Mouse (Mus musculus) neural tube, embryonic 11.5 days (tissue): ENCODE data around the gene Nipbl. TPM values are rescaled to one million over a fixed set of nuclear protein-coding genes. Genes with fewer than 3 reads are reported as not detected.
"Not testable (repeated sequence)": the region's sequence is repeated elsewhere in the genome, so short reads cannot be mapped to it uniquely, and the experiment has no call there.

Source experiments
- ATAC-seq: fragments of 200-750 bp; cut with Nextera tagmentation; 2 replicates; pipeline ENCODE4 v1.8.0; 2017; ENCODE audit warnings: moderate number of reproducible peaks, mild to moderate bottlenecking, moderate TSS enrichment, moderate library complexity; ENCODE audit not compliant: insufficient read depth, low FRiP score, low TSS enrichment
- DNase-seq: peaks from one replicate; pipeline ENCODE4 v3.0.0-alpha.2; 2015; ENCODE audit warnings: low spot score
- H3K27ac ChIP-seq: fragments of 300-500 bp; sonication (generic); 2 replicates; pipeline ENCODE4 v1.5.1; 2014; ENCODE audit warnings: low read depth, mild to moderate bottlenecking, low read length
- H3K27me3 ChIP-seq: fragments of 300-500 bp; sonication (generic); 2 replicates; pipeline ENCODE4 v1.6.1; 2014; ENCODE audit warnings: mild to moderate bottlenecking, low read length, mixed read lengths; ENCODE audit not compliant: control insufficient read depth, insufficient read depth
- H3K36me3 ChIP-seq: fragments of 300-500 bp; sonication (generic); 2 replicates; pipeline ENCODE4 v1.6.1; 2014; ENCODE audit warnings: mild to moderate bottlenecking, low read length, moderate library complexity, mixed read lengths; ENCODE audit not compliant: control insufficient read depth, insufficient read depth
- H3K4me1 ChIP-seq: fragments of 300-500 bp; sonication (generic); 2 replicates; pipeline ENCODE4 v1.6.1; 2014; ENCODE audit warnings: low read length, mixed read lengths; ENCODE audit not compliant: control insufficient read depth, insufficient read depth
- H3K4me2 ChIP-seq: fragments of 300-500 bp; sonication (generic); 2 replicates; pipeline ENCODE4 v1.6.1; 2014; ENCODE audit warnings: low read depth, mild to moderate bottlenecking, moderate library complexity
- H3K4me3 ChIP-seq: fragments of 300-500 bp; sonication (generic); 2 replicates; pipeline ENCODE4 v1.5.1; 2014; ENCODE audit warnings: low read depth, low read length
- H3K9ac ChIP-seq: fragments of 300-500 bp; sonication (generic); 2 replicates; pipeline ENCODE4 v1.6.1; 2014; ENCODE audit warnings: mild to moderate bottlenecking, low read length
- H3K9me3 ChIP-seq: fragments of 300-500 bp; sonication (generic); 2 replicates; pipeline ENCODE4 v1.6.1; 2016; ENCODE audit warnings: low read length; ENCODE audit not compliant: control insufficient read depth
- WGBS: fragments of 180-500 bp; shearing (Covaris S2); extraction: QIAGEN DNeasy Blood & Tissue Kit; methylation state at CpG from one replicate; pipeline ENCODE4 v1.1.7; 2014; 5-methylcytosine and 5-hydroxymethylcytosine counted together
- polyA plus RNA-seq: library from polyadenylated mRNA; unstranded; fragments of >200 nt; fragmentation: Nextera tagmentation; extraction: Ambion mirVana; gene quantifications from 2 replicates; pipeline ENCODE4 v1.2.1, GENCODE M21; 2014

Nipbl gene
- polyA plus RNA-seq, 1 experiment from 2014 or later, result 24.1 TPM

- 91% methylated on average over 6 of the region's 6 CpGs for WGBS
- H3K4me2 ChIP-seq, result no peak overlapping the region
- H3K27ac ChIP-seq, result no peak overlapping the region
- no peaks in the 10 kb centered on the region for H3K27me3 ChIP-seq
- H3K36me3 ChIP-seq, result peaks cover 8% of the 10 kb centered on the region
- no peaks in the 10 kb centered on the region for H3K4me1 ChIP-seq
- no peak overlapping the region for H3K4me3 ChIP-seq
- ATAC-seq (no peak), DNase-seq (no peak)
- no peaks in the 10 kb centered on the region for H3K9me3 ChIP-seq
- H3K9ac ChIP-seq, result no peak overlapping the region
Measured at GRCm38 (mm10) chr15:8294150-8294549, 150.1 kb downstream of the Nipbl start.

- 97% methylated on average over 14 of the region's 14 CpGs for WGBS
- Histone ChIP-seq H3K4me1 (no peaks in the 10 kb centered on the region), H3K4me3 (no peak overlapping the region), H3K9me3 (no peaks in the 10 kb centered on the region), H3K27ac (no peak overlapping the region), H3K36me3 (peaks cover 7% of the 10 kb centered on the region), H3K27me3 (no peaks in the 10 kb centered on the region), H3K9ac (no peak overlapping the region), H3K4me2 (no peak overlapping the region)
- ATAC-seq (no peak), DNase-seq (no peak)
Measured at GRCm38 (mm10) chr15:8291251-8291650, 153.0 kb downstream of the Nipbl start.

GRCm38 (mm10) chr15:8282155-8282554 is 162.1 kb downstream of the Nipbl start:
- Histone ChIP-seq H3K9ac (no peak overlapping the region), H3K9me3 (no peaks in the 10 kb centered on the region), H3K36me3 (no peaks in the 10 kb centered on the region), H3K27ac (no peak overlapping the region), H3K4me3 (no peak overlapping the region), H3K4me1 (no peaks in the 10 kb centered on the region), H3K4me2 (no peak overlapping the region), H3K27me3 (no peaks in the 10 kb centered on the region)
- 96% methylated on average over 2 of the region's 2 CpGs for WGBS
- DNase-seq, result no peak
- no peak for ATAC-seq

- Histone ChIP-seq H3K4me2 (no peak overlapping the region), H3K9ac (no peak overlapping the region), H3K9me3 (no peaks in the 10 kb centered on the region), H3K4me3 (no peak overlapping the region), H3K27ac (no peak overlapping the region), H3K36me3 (no peaks in the 10 kb centered on the region), H3K4me1 (no peaks in the 10 kb centered on the region), H3K27me3 (no peaks in the 10 kb centered on the region)
- ATAC-seq, result no peak
- no peak for DNase-seq
- WGBS, result 84% methylated on average over 7 of the region's 7 CpGs
Measured at GRCm38 (mm10) chr15:8281701-8282100, 162.6 kb downstream of the Nipbl start.

GRCm38 (mm10) chr15:8279929-8280610 is 164.2 kb downstream of the Nipbl start:
- H3K36me3 ChIP-seq, result no peaks in the 10 kb centered on the region
- ATAC-seq, result no peak
- 76% methylated on average over 20 of the region's 20 CpGs for WGBS
- H3K27ac ChIP-seq, result no peak overlapping the region
- no peak overlapping the region; the same call in 1 of the 2 replicates for H3K4me2 ChIP-seq
- no peak overlapping the region for H3K4me3 ChIP-seq
- DNase-seq, result no peak
- no peaks in the 10 kb centered on the region for H3K4me1 ChIP-seq
- no peaks in the 10 kb centered on the region for H3K27me3 ChIP-seq
- no peaks in the 10 kb centered on the region for H3K9me3 ChIP-seq
- H3K9ac ChIP-seq, result no peak overlapping the region

- no peaks in the 10 kb centered on the region for H3K4me1 ChIP-seq
- peak overlapping the region; percentile 15; the same call in 1 of the 2 replicates for H3K9ac ChIP-seq
- ATAC-seq (no peak), DNase-seq (no peak)
- H3K27ac ChIP-seq, result no peak overlapping the region
- peak overlapping the region; percentile 37 for H3K4me2 ChIP-seq
- 55% methylated on average over 13 of the region's 17 CpGs for WGBS
- H3K36me3 ChIP-seq, result no peaks in the 10 kb centered on the region
- H3K4me3 ChIP-seq, result 0 out of 2 replicates have a peak overlapping the region, but pooled peaks have one; percentile 20
- H3K9me3 ChIP-seq, result no peaks in the 10 kb centered on the region
- no peaks in the 10 kb centered on the region for H3K27me3 ChIP-seq
Measured at GRCm38 (mm10) chr15:8279320-8279779, 164.9 kb downstream of the Nipbl start.

GRCm38 (mm10) chr15:8277916-8278315 is 166.3 kb downstream of the Nipbl start:
- not testable (repeated sequence) for H3K27ac ChIP-seq, H3K27me3 ChIP-seq, H3K9ac ChIP-seq, H3K9me3 ChIP-seq, H3K4me1 ChIP-seq, DNase-seq, H3K4me2 ChIP-seq, ATAC-seq, H3K4me3 ChIP-seq, H3K36me3 ChIP-seq
- WGBS, result 91% methylated on average over 4 of the region's 4 CpGs

GRCm38 (mm10) chr15:8271952-8272351 is 172.3 kb downstream of the Nipbl start:
- H3K4me2 ChIP-seq, result no peak overlapping the region
- no peak overlapping the region for H3K27ac ChIP-seq
- no peak overlapping the region for H3K4me3 ChIP-seq
- H3K36me3 ChIP-seq, result peaks cover 10% of the 10 kb centered on the region
- H3K9me3 ChIP-seq, result no peaks in the 10 kb centered on the region
- no peak for DNase-seq
- no peak overlapping the region for H3K9ac ChIP-seq
- WGBS, result 93% methylated on average over 8 of the region's 8 CpGs
- H3K27me3 ChIP-seq, result no peaks in the 10 kb centered on the region
- ATAC-seq, result no peak
- H3K4me1 ChIP-seq, result no peaks in the 10 kb centered on the region

- no peak for DNase-seq
- no peak overlapping the region for H3K9ac ChIP-seq
- no peak for ATAC-seq
- WGBS, result 92% methylated on average over 8 of the region's 8 CpGs
- no peak overlapping the region for H3K4me2 ChIP-seq
- no peak overlapping the region for H3K27ac ChIP-seq
- H3K4me1 ChIP-seq, result no peaks in the 10 kb centered on the region
- peaks cover 13% of the 10 kb centered on the region for H3K36me3 ChIP-seq
- H3K4me3 ChIP-seq, result no peak overlapping the region
- H3K27me3 ChIP-seq, result no peaks in the 10 kb centered on the region
- no peaks in the 10 kb centered on the region for H3K9me3 ChIP-seq
Measured at GRCm38 (mm10) chr15:8268231-8268630, 176.0 kb downstream of the Nipbl start.
